Mouse (Mus musculus): ENCODE data around the gene Dennd6b. TPM values are rescaled to one million over a fixed set of nuclear protein-coding genes. Genes with fewer than 3 reads are reported as not detected.

Dennd6b gene
- polyA plus RNA-seq, 1 experiment, result 137 TPM

- no peak overlapping the region for H3K4me3 ChIP-seq (ENCODE audit: insufficient read depth, low read length)
- peaks cover 3% of the 10 kb centered on the region for H3K4me1 ChIP-seq (ENCODE audit: control insufficient read depth, insufficient read depth, low read length)
- no peak overlapping the region for H3K27ac ChIP-seq (ENCODE audit: insufficient read depth, low read length)
- TF ChIP-seq POLR2A (IDR thresholded peaks at IDR 0.05; ENCODE audit: extremely low read depth, insufficient read depth, low read length) (no peak), CTCF (IDR thresholded peaks at IDR 0.05; ENCODE audit: extremely low read depth, insufficient read depth, low read length) (no peak)
Observed at GRCm38 (mm10) chr15:89184141-89184936, 12.0 kb downstream of the Dennd6b start.

- H3K27ac ChIP-seq (ENCODE audit: insufficient read depth, low read length), result no peak overlapping the region
- H3K4me3 ChIP-seq (ENCODE audit: insufficient read depth, low read length), result no peak overlapping the region
Observed at GRCm38 (mm10) chr15:89182842-89183241, 13.5 kb downstream of the Dennd6b start.

DNA sequence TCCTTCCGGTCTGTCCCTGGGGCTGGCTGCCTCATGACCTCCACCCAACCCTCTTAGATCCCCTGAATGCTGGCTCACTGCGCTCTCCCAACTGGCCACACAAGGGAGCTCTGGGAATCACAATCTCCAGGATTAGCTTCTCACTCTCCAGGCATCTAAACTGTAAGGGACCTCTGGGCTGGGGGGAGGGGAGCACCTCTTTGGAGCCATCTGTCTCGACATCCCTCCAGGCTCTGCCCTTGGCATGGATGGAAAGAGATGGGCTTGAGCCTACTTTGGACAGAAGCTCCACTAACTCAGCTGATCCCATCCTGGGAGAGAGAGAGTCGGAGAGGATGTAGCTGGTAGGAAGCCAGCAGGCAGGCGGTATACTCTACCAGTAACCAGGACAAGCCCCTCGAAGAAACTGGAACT, 14.0 kb downstream of the Dennd6b start:
- H3K4me1 ChIP-seq (ENCODE audit: control insufficient read depth, insufficient read depth, low read length), result peaks cover 5% of the 10 kb centered on the region
- H3K4me3 ChIP-seq (ENCODE audit: insufficient read depth, low read length), result no peak overlapping the region
- no peak for TF ChIP-seq CTCF (IDR thresholded peaks at IDR 0.05; ENCODE audit: extremely low read depth, insufficient read depth, low read length)
- peak overlapping the region; percentile 12; the same call in 1 of the 2 replicates for H3K27ac ChIP-seq (ENCODE audit: insufficient read depth, low read length)

More at GRCm38 (mm10) chr15:89182842-89183241, 13.5 kb downstream of the Dennd6b start:
- no peak for TF ChIP-seq POLR2A (IDR thresholded peaks at IDR 0.05; ENCODE audit: extremely low read depth, insufficient read depth, low read length)
- TF ChIP-seq CTCF (IDR thresholded peaks at IDR 0.05; ENCODE audit: extremely low read depth, insufficient read depth, low read length), result no peak
- peaks cover 5% of the 10 kb centered on the region for H3K4me1 ChIP-seq (ENCODE audit: control insufficient read depth, insufficient read depth, low read length)

DNA sequence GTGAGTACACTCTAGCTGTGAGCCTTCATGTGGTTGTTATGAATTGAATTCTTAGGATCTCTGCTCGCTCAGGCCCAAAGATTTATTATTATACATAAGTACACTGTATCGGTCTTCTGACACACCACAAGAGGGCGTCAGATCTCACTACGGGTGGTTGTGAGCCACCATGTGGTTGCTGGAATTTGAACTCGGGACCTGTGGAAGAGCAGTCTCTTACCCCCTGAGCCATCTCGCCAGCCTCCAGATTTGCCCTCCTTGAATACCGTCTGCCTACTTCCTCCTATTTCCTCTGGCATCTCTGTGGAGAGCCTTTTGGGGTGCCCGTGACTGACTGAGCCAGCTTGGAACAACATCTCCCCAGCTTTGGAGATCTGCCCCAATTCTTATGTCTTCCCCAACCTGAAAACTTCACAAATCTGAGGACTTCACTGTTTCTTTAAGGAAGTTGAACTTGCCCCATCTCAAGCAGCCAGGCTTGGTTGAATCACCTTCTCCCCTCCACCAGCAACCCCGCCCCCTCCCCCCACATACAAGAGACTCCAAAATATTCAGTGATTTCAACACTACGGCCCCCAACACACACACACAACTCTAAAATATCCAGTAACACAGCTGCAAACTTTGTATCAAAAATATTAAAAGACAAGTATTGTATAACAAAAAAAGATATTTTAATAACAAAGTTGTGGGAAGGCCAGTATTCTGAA, 14.6 kb downstream of the Dennd6b start:
- no peak for TF ChIP-seq POLR2A (IDR thresholded peaks at IDR 0.05; ENCODE audit: extremely low read depth, insufficient read depth, low read length)
- TF ChIP-seq CTCF (IDR thresholded peaks at IDR 0.05; ENCODE audit: extremely low read depth, insufficient read depth, low read length), result no peak
- Histone ChIP-seq H3K4me3 (ENCODE audit: insufficient read depth, low read length) (no peak overlapping the region), H3K27ac (ENCODE audit: insufficient read depth, low read length) (no peak overlapping the region), H3K4me1 (ENCODE audit: control insufficient read depth, insufficient read depth, low read length) (peaks cover 5% of the 10 kb centered on the region)

GRCm38 (mm10) chr15:89180571-89181229, 15.6 kb downstream of the Dennd6b start, which contains the start of gene Plxnb2:
Gene Plxnb2, minus strand, starts transcription at chr15:89180788.
- Histone ChIP-seq H3K27ac (ENCODE audit: insufficient read depth, low read length) (peak within 1 kb of the TSS; percentile 95), H3K4me1 (ENCODE audit: control insufficient read depth, insufficient read depth, low read length) (peaks cover 5% of the 10 kb centered on the region), H3K4me3 (ENCODE audit: insufficient read depth, low read length) (peak within 1 kb of the TSS; percentile 45)
- TF ChIP-seq CTCF (IDR thresholded peaks at IDR 0.05; ENCODE audit: extremely low read depth, insufficient read depth, low read length), result no peak
- peak; percentile 60; the same call in 1 of the 2 replicates for TF ChIP-seq POLR2A (IDR thresholded peaks at IDR 0.05; ENCODE audit: extremely low read depth, insufficient read depth, low read length)

DNA sequence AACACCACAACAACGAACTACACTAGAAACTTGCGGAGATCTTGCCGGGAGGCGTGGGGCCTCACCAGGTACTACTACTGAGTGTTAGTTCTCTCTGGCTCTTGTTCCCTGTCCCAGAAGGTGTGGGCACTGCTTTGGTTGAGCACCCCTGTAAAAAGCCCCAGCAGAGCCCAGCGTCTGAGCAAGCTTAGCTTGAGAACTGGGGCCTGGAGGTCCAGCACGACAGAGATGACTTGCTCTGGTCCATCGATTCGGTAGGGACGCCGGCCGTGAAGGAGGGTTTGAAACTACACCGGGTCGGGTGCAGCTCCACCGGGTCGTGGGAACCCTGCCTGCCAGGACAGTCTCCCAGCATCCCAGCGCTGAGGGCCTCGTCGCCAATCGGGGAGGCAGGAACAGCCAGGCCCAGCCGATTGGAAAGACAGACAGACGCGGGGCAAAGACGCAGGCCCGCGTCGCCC, 16.2 kb downstream of the Dennd6b start:
- TF ChIP-seq POLR2A (IDR thresholded peaks at IDR 0.05; ENCODE audit: extremely low read depth, insufficient read depth, low read length), result no peak
- TF ChIP-seq CTCF (IDR thresholded peaks at IDR 0.05; ENCODE audit: extremely low read depth, insufficient read depth, low read length), result no peak
- Histone ChIP-seq H3K4me1 (ENCODE audit: control insufficient read depth, insufficient read depth, low read length) (peaks cover 5% of the 10 kb centered on the region), H3K27ac (ENCODE audit: insufficient read depth, low read length) (peak overlapping the region; percentile 95), H3K4me3 (ENCODE audit: insufficient read depth, low read length) (peak overlapping the region; percentile 45)

- no peak overlapping the region for H3K27ac ChIP-seq (ENCODE audit: insufficient read depth, low read length)
- H3K4me1 ChIP-seq (ENCODE audit: control insufficient read depth, insufficient read depth, low read length), result peaks cover 5% of the 10 kb centered on the region
- peak overlapping the region; percentile 45 for H3K4me3 ChIP-seq (ENCODE audit: insufficient read depth, low read length)
- TF ChIP-seq POLR2A (IDR thresholded peaks at IDR 0.05; ENCODE audit: extremely low read depth, insufficient read depth, low read length) (no peak), CTCF (IDR thresholded peaks at IDR 0.05; ENCODE audit: extremely low read depth, insufficient read depth, low read length) (no peak)
Observed at GRCm38 (mm10) chr15:89179630-89179964, 16.7 kb downstream of the Dennd6b start.

DNA sequence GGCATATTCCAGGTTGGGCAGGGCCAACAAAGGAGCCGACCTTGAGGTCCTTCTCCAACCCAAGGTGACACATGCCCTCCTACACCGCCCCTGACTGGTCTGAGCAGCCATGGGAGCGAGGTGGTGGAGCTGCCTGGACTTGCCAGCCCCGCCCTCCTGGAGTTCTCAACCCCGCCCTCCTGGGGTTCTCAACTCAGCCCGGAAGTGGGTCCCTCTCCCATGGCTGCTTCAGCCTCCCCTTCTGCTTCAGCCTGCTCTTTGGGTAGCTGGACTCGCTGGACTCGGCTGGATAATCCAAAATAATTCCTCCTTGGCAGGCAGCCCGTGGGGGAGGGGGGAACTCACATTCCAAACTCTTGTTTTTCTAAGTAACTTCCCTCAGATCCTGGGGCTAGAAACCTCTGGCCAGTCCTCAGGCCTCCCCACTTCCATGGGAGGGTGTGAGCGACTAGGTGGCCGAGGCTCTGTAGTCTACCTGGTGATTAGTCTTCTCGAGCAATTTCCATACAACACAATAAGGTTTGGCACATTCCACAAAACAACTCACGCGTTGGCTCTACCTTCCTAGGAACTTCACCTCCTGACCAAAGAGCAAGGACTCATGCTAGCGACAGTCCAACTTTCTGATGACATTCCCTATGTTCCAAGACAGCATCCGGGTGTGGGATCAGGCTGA, 17.2 kb downstream of the Dennd6b start:
- peak overlapping the region; percentile 10; the same call in 1 of the 2 replicates for H3K27ac ChIP-seq (ENCODE audit: insufficient read depth, low read length)
- H3K4me1 ChIP-seq (ENCODE audit: control insufficient read depth, insufficient read depth, low read length), result peaks cover 5% of the 10 kb centered on the region; the same call in 1 of the 2 replicates
- H3K4me3 ChIP-seq (ENCODE audit: insufficient read depth, low read length), result peak overlapping the region; percentile 45; the same call in 1 of the 2 replicates
- TF ChIP-seq POLR2A (IDR thresholded peaks at IDR 0.05; ENCODE audit: extremely low read depth, insufficient read depth, low read length) (no peak), CTCF (IDR thresholded peaks at IDR 0.05; ENCODE audit: extremely low read depth, insufficient read depth, low read length) (no peak)
